Mouse (Mus musculus): ENCODE data around the gene Dnal4.
"Not testable (repeated sequence)": the region's sequence is repeated elsewhere in the genome, so short reads cannot be mapped to it uniquely, and the experiment has no call there.

The Dnal4 gene

DNA sequence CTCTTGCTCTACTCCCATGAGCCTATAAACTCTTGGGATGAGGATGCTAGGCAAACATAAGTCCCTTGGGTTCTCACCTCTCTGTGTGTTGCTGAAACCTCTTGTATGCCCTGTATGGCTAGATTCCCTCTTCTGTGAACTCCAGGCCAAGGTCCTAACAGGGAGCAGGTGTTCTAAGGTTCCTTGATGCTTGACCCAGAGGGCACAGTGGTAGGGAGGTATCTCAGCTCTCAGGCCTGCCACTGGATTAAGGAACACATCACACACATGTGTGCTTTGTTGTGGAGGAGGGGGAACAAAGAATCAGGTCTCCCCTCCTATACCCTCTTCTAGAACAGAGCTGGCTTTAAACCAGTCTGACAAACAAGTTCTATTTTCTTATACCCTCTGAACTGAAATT, at the start of gene Dnal4:
Dnal4 (minus strand) TSS at position 101 of the 400 bp plus-strand sequence.
- DNase-seq (ENCODE audit: low read depth), result no peak

DNA sequence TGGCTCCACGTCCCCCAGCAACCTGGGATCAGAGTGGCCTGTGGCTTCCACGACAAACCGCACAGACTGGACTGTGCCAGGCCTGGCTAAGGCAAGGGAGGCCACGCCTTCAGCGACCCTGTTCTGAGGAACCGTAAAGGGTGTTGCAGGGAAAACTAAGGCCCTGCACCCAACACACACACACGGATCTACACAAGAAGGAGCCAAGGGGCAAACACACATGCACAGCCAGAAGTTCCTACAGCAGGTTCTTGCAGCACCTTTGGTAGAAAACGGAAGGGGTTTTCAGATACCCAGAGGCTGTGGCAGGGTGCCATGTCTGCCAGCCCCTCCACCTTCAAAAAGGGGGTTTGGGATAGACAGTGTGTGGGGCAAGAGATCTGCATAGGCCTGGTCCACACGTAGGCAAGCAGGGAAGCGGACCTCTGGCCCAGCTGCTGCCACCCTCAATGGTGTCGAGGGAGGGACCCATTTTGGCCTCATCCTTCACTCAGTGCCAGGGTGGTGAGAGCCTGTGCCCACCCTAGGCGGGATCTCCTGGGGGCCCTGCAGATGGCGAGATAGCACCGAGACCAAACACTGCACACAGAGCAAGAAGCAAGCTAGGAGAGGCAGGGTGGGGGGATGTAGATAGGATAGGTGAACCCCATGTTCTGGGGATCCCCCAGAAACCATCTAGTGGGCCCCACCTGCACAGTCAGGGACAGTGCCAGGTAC, 49.6 kb upstream of the Dnal4 start:
- DNase-seq (ENCODE audit: low read depth), result no peak

DNA sequence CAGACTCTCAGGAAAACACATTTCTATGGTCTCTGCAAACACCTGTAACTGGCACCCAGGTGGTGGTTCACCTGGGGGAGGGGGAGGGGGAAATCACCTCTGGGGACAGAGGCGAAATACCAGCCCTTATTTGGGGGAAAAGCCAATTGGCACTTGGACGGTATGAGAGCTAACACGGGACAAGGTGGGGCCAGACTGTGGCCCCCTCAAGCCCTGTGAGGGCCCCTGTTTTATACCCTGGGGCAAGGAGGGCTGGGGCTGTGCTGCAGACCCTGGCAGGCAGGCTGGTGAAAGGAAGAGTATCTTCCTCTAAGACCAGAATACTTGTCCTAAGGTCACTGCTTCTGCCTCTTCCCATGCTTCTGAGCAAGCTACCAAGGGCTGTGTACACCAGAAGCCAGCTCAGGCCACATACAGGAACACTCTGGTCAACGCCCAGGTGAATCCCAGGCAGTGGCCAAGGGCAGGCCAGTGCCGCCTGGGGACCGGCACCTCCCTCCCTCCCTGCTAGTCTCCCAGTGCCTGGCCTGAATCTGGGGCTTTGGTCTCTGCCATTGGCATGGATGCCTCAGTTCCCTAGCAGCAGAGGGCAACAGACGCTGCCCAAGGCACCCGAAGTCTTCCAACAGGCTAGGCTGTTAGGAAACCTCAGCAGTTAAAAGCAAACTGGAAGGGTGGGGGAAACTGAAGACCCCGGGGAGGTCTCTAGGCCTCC, 48.7 kb upstream of the Dnal4 start:
- no peak for DNase-seq (ENCODE audit: low read depth)

GRCm38 (mm10) chr15:79825146-79825825, 47.6 kb upstream of the Dnal4 start:
- DNase-seq (ENCODE audit: low read depth), result no peak

- DNase-seq (ENCODE audit: low read depth), result no peak
Observed at GRCm38 (mm10) chr15:79823588-79824280, 46.1 kb upstream of the Dnal4 start.

- no peak for DNase-seq (ENCODE audit: low read depth)
Observed at GRCm38 (mm10) chr15:79822265-79823199, 44.9 kb upstream of the Dnal4 start.

- DNase-seq (ENCODE audit: low read depth), result no peak
Observed at GRCm38 (mm10) chr15:79818325-79818724, 40.7 kb upstream of the Dnal4 start.

- no peak for DNase-seq (ENCODE audit: low read depth)
Observed at GRCm38 (mm10) chr15:79813666-79814258, 36.1 kb upstream of the Dnal4 start.

DNA sequence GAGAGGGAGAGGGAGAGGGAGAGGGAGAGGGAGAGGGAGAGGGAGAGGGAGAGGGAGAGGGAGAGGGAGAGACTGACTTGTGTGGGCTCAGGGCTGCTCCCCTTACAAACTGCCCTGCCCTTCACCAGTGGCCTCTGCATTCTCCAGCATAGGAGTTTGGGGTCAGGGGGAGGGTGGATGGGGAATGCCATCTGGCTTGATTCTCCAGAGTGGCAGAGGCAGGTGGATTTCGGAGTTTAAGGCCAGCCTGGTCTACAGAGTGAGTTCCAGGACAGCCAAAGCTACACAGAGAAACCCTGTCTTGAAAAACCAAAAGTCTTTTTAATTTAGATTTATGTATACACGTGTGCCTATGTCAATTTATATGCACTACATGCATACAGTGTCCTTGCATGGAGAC, 35.2 kb upstream of the Dnal4 start:
- DNase-seq (ENCODE audit: low read depth), result not testable (repeated sequence)

DNA sequence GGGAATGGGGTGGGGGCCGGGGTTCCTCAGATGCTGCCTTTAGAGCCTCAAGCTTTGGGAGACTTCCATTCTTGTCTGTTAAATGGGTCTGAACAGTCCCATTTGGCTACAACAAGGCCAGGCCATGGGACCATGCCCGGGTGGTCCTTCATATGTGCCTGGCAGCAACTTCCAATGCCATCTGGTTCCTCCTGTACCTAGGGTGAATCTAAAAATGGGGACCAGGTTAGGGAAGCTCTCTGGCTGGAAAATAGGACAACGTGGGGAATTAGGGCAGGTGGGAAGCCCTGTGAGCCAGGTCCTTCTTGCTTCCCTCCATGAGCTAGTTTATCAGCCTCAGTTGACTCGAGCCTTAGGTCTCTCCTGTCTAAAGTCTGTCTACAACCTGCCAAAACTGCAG, 33.3 kb upstream of the Dnal4 start:
- DNase-seq (ENCODE audit: low read depth), result no peak

- no peak for DNase-seq (ENCODE audit: low read depth)
Observed at GRCm38 (mm10) chr15:79810061-79810460, 32.4 kb upstream of the Dnal4 start.

GRCm38 (mm10) chr15:79808658-79809057, 31.0 kb upstream of the Dnal4 start:
- DNase-seq (ENCODE audit: low read depth), result no peak

DNA sequence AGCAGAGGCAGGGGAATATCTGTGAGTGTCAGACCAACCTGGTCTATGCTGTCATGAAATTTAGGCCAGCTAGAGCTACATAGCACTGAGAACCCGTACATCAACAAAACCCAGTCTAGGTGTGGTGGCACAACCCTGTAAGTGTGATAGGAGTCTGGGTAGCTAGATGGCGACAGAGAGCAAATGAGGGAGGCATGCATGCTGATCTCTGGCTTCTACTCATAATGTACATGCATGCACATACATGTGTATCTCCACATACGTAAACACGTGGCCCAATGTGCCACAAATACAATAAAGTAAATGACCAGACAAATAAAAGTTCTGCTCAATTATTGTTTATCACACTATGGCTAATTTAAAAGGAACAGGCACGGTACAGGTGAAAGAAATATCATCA, 30.5 kb upstream of the Dnal4 start:
- DNase-seq (ENCODE audit: low read depth), result peak; percentile 67

- DNase-seq (ENCODE audit: low read depth), result no peak
Observed at GRCm38 (mm10) chr15:79807050-79807449, 29.4 kb upstream of the Dnal4 start.

DNA sequence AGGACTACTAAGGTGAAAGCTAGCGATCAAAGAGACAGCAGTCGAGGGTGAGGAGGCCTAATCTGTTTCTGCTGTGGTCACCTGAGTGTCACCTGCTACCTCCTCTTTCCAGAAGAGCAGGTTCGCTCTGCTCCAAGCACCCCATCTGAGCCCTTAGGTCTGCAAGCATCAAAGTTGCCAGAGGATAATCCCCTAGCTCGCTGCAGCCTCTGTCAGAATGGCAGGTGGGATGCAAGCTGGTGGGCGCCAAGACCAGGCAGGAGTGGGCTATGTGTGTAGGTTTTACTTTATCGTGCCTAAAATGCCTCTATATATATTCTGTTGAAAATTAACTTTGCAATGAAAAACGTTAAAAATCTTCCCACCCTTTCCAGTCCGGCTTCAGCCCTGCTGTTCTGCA, 27.6 kb upstream of the Dnal4 start:
- DNase-seq (ENCODE audit: low read depth), result no peak

DNA sequence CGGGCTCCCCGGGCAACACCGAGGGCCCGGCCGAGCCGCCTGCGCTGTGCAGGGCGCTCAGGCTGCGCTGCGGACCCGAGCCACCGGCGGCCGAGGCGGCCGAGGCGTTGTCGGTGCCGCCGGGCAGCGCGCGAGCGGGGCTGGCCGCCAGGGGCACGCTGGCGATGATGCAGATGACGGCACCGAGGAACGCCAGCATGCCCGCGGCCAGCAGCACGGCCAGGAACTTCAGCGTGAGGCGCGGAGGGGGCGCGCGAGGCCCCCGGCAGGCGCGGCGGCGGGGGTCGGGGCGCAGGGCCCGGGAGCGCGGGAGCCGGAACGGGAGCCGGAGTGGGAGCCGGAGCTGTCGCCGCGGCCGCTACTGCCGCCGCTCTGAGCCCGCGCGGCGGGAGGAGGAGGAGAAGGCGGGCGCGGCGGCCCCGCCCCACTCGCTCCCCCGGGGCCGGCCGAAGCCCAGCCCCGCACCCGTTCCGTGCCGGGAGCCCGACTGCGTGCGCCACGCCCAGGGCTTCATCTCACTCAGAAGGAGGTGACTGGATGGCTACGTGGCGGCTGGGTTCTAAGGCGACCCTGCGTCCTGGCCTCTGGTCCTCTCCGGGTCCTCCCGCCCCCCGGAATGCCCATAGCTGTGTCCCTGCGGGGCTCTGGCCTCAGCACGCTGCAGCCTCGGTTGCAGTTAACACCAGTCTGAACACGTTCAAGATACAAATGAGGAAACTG, 26.9 kb upstream of the Dnal4 start, which contains the start of gene Nptxr:
Nptxr (minus strand) TSS at position 415 of the 720 bp plus-strand sequence.
- no peak for DNase-seq (ENCODE audit: low read depth)

GRCm38 (mm10) chr15:79803533-79804351, 26.1 kb upstream of the Dnal4 start:
- DNase-seq (ENCODE audit: low read depth), result no peak

- no peak for DNase-seq (ENCODE audit: low read depth)
Observed at GRCm38 (mm10) chr15:79802304-79802703, 24.7 kb upstream of the Dnal4 start.

GRCm38 (mm10) chr15:79801646-79802045, 24.0 kb upstream of the Dnal4 start:
- DNase-seq (ENCODE audit: low read depth), result no peak

Measured in c-Kit-positive CD71-negative TER-119-negative erythroid progenitor cells, embryonic 14.5 days (primary cell).